Mouse (Mus musculus) mouse embryonic stem cell (cell line): ENCODE data around the gene Prss12.

ENCODE experiments used
- in situ Hi-C, 2 experiments: fragments of 300-500 bp; cut with MboI; formaldehyde crosslinking; loops; 1 replicate in 1 of 2; 3 replicates in 1 of 2; pipeline ENCODE4 v1.14.3; 2019 to 2020; ENCODE audit warnings: low sequenced_read_pairs in 2 of 2, low pct_unique_long_range_greater_than_20kb in 1 of 2, mixed read lengths in 1 of 2; ENCODE audit not compliant: unreplicated experiment in 1 of 2

The Prss12 gene

GRCm38 (mm10) chr3:123446708-123447537, at the start of gene Prss12:
TSS of gene Prss12 (plus strand) at chr3:123446913.
- in situ Hi-C loops: no loop called here

GRCm38 (mm10) chr3:123397562-123398481, 48.9 kb upstream of the Prss12 start:
- in situ Hi-C loops: no loop called here

GRCm38 (mm10) chr3:123404945-123405344, 41.8 kb upstream of the Prss12 start:
- in situ Hi-C loops: no loop called here

GRCm38 (mm10) chr3:123411821-123412578, 34.7 kb upstream of the Prss12 start:
- in situ Hi-C loops: no loop called here

- in situ Hi-C loops: no loop called here
Measured at GRCm38 (mm10) chr3:123413173-123413572, 33.5 kb upstream of the Prss12 start.

- in situ Hi-C loops: no loop called here
Measured at GRCm38 (mm10) chr3:123425647-123426046, 21.1 kb upstream of the Prss12 start.

- in situ Hi-C loops: no loop called here
Measured at GRCm38 (mm10) chr3:123428005-123428404, 18.7 kb upstream of the Prss12 start.

- in situ Hi-C loops: no loop called here
Measured at GRCm38 (mm10) chr3:123429597-123430458, 16.9 kb upstream of the Prss12 start.

- in situ Hi-C loops: no loop called here
Measured at GRCm38 (mm10) chr3:123431951-123432674, 14.6 kb upstream of the Prss12 start.

- in situ Hi-C loops: no loop called here
Measured at GRCm38 (mm10) chr3:123433362-123433761, 13.4 kb upstream of the Prss12 start.

GRCm38 (mm10) chr3:123437608-123438007, 9.1 kb upstream of the Prss12 start:
- in situ Hi-C loops: no loop called here

GRCm38 (mm10) chr3:123440490-123440889, 6.2 kb upstream of the Prss12 start:
- in situ Hi-C loops: no loop called here

GRCm38 (mm10) chr3:123444466-123444865, 2.2 kb upstream of the Prss12 start:
- in situ Hi-C loops: no loop called here

- in situ Hi-C loops: no loop called here
Measured at GRCm38 (mm10) chr3:123447538-123448059, 886 bp downstream of the Prss12 start.

GRCm38 (mm10) chr3:123448096-123448495, 1.4 kb downstream of the Prss12 start:
- in situ Hi-C loops: no loop called here

- in situ Hi-C loops: no loop called here
Measured at GRCm38 (mm10) chr3:123450107-123450506, 3.4 kb downstream of the Prss12 start.

- in situ Hi-C loops: no loop called here
Measured at GRCm38 (mm10) chr3:123452904-123453303, 6.2 kb downstream of the Prss12 start.
